Mouse (Mus musculus) macrophage (primary cell): ENCODE measurements around the gene Eng. TPM values are rescaled to one million over a fixed set of nuclear protein-coding genes. Genes with fewer than 3 reads are reported as not detected.

Source experiments
- H3K27ac ChIP-seq: fragments of 350-480 bp; formaldehyde crosslinking; 2 replicates; pipeline ENCODE4 v1.9.0; 2021
- H3K36me3 ChIP-seq: fragments of 350-480 bp; formaldehyde crosslinking; 2 replicates; pipeline ENCODE4 v1.9.0; 2021; ENCODE audit errors: inconsistent target
- H3K4me3 ChIP-seq: fragments of 350-480 bp; formaldehyde crosslinking; 2 replicates; pipeline ENCODE4 v1.9.0; 2021; ENCODE audit errors: inconsistent target
- H3K79me2 ChIP-seq: fragments of 350-480 bp; formaldehyde crosslinking; 2 replicates; pipeline ENCODE4 v1.9.0; 2021; ENCODE audit errors: inconsistent target
- WGBS: methylation state at CpG from one replicate; pipeline ENCODE4 v1.1.7; 2026; ENCODE audit warnings: inconsistent platforms; ENCODE audit not compliant: missing documents; 5-methylcytosine and 5-hydroxymethylcytosine counted together
- polyA plus RNA-seq: library from polyadenylated mRNA; stranded (reverse); fragments of 250-400 nt; gene quantifications from 3 replicates; pipeline ENCODE4 v1.2.4, GENCODE M21; 2018; ENCODE audit warnings: inconsistent platforms

Eng gene
- polyA plus RNA-seq, 1 experiment from 2014 or later, result 26.4 TPM

GRCm38 (mm10) chr2:32628044-32628550, 18.3 kb upstream of the Eng start:
- Histone ChIP-seq H3K4me3 (no peak overlapping the region), H3K27ac (no peak overlapping the region), H3K36me3 (no peaks in the 10 kb centered on the region), H3K79me2 (no peaks in the 10 kb centered on the region)
- 89% methylated on average over 4 of the region's 4 CpGs for WGBS

GRCm38 (mm10) chr2:32628729-32629128, 17.7 kb upstream of the Eng start:
- 94% methylated on average over 3 of the region's 5 CpGs for whole genome bisulfite sequencing
- Histone ChIP-seq H3K4me3 (no peak overlapping the region), H3K36me3 (no peaks in the 10 kb centered on the region), H3K79me2 (no peaks in the 10 kb centered on the region), H3K27ac (no peak overlapping the region)

GRCm38 (mm10) chr2:32629276-32629976, 17.0 kb upstream of the Eng start:
- Histone ChIP-seq H3K79me2 (no peaks in the 10 kb centered on the region), H3K36me3 (no peaks in the 10 kb centered on the region), H3K4me3 (no peak overlapping the region), H3K27ac (no peak overlapping the region)
- 68% methylated on average over 9 of the region's 9 CpGs for WGBS

GRCm38 (mm10) chr2:32630036-32630435, 16.4 kb upstream of the Eng start:
- no peak overlapping the region for H3K4me3 ChIP-seq
- H3K36me3 ChIP-seq, result no peaks in the 10 kb centered on the region
- 97% methylated on average over 8 of the region's 9 CpGs for WGBS
- no peak overlapping the region for H3K27ac ChIP-seq
- H3K79me2 ChIP-seq, result no peaks in the 10 kb centered on the region

- 89% methylated on average over 10 of the region's 10 CpGs for WGBS
- H3K79me2 ChIP-seq, result no peaks in the 10 kb centered on the region
Measured at GRCm38 (mm10) chr2:32631046-32631445, 15.3 kb upstream of the Eng start.

DNA sequence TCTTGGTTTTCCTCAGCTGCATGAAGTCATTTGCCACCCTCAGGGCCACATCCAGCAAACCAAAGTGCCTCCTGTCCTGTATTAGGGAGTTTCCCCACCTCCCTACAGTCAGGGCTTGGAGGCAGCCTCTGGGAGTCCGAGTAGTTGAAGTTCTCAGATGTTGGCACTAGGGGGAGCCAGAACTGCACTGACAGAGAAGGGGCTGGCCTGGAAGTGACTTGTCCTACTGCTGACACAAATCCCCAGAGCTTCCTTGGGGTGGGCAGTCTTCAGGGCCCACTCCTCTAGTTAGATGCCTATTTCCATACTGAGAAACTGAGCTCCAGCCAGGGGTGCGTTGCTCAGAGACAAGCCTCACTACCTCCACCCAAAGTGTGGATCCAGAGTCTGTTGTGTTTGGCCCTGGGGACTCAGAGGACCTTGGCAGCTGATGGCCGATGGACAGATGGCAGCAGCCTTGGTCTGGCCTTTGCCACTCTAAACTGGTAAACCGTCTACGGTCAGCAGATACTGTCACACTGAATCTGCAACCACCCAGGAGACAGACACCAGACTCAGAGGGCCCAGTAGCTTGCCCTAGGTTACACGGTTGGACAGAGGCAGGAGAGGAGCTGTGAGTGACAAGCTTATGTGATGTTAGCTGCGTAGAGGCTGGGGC, 14.5 kb upstream of the Eng start:
- H3K79me2 ChIP-seq, result no peaks in the 10 kb centered on the region
- no peak overlapping the region for H3K4me3 ChIP-seq
- no peaks in the 10 kb centered on the region for H3K36me3 ChIP-seq
- WGBS, result 46% methylated on average over 7 of the region's 7 CpGs
- H3K27ac ChIP-seq, result no peak overlapping the region

More at GRCm38 (mm10) chr2:32631046-32631445, 15.3 kb upstream of the Eng start:
- H3K27ac ChIP-seq, result no peak overlapping the region
- no peak overlapping the region for H3K4me3 ChIP-seq
- H3K36me3 ChIP-seq, result no peaks in the 10 kb centered on the region

- no peak overlapping the region for H3K4me3 ChIP-seq
- WGBS, result 84% methylated on average over 5 of the region's 5 CpGs
Measured at GRCm38 (mm10) chr2:32633660-32634059, 12.7 kb upstream of the Eng start.

DNA sequence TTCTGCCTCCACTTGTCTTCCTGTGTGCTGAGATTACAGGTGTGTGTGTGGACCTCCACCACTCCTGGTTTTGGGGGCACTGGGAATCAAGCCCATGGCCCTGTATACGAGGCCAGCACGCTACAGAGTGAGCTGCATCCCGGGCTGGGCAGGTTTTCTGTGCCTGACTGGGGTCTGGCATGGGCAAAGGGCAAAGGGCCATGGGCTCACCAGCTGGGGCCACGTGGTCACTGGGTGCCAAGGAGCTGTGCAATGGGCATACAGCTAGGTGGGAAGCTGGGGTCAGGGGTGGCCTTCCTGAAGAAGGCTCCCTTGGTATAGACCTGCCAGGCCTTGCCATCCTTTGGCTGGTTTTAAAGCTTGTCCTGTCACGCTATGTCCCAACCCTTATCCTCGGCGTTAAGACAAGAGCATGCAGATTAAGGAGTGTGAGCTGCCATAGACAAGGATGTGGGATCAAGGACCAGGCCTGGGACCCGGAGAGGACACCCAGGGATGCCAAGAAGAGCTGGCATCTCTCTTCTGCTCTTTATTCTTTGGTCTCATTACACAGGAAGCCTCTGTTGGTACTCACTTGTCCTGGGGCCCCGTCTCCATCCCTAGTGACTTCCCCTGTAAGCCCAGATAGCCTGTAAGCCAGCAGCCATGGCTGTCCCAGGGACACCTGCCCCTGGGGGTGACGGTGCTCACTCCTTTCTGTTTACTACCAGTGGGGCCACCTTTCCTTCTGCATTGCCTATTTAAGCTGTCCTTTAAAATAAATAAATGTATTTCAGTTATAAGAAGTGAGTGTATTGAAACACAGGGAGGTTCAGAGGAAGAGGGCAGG, 11.9 kb upstream of the Eng start:
- Histone ChIP-seq H3K36me3 (no peaks in the 10 kb centered on the region), H3K4me3 (no peak overlapping the region), H3K27ac (no peak overlapping the region), H3K79me2 (no peaks in the 10 kb centered on the region)
- whole genome bisulfite sequencing, result 86% methylated on average over 10 of the region's 10 CpGs

More at GRCm38 (mm10) chr2:32633660-32634059, 12.7 kb upstream of the Eng start:
- Histone ChIP-seq H3K36me3 (no peaks in the 10 kb centered on the region), H3K27ac (no peak overlapping the region), H3K79me2 (no peaks in the 10 kb centered on the region)

- no peak overlapping the region for H3K27ac ChIP-seq
- no peaks in the 10 kb centered on the region for H3K79me2 ChIP-seq
- 84% methylated on average over 7 of the region's 7 CpGs for WGBS
- H3K36me3 ChIP-seq, result no peaks in the 10 kb centered on the region
- H3K4me3 ChIP-seq, result no peak overlapping the region
Measured at GRCm38 (mm10) chr2:32636617-32637016, 9.8 kb upstream of the Eng start.

- Histone ChIP-seq H3K27ac (no peak overlapping the region), H3K36me3 (no peaks in the 10 kb centered on the region), H3K79me2 (no peaks in the 10 kb centered on the region), H3K4me3 (no peak overlapping the region)
- 32% methylated on average over 11 of the region's 11 CpGs for WGBS
Measured at GRCm38 (mm10) chr2:32637778-32638281, 8.6 kb upstream of the Eng start.

- Histone ChIP-seq H3K4me3 (no peak overlapping the region), H3K36me3 (no peaks in the 10 kb centered on the region), H3K79me2 (no peaks in the 10 kb centered on the region), H3K27ac (no peak overlapping the region)
- 75% methylated on average over 1 of the region's 1 CpGs for WGBS
Measured at GRCm38 (mm10) chr2:32639632-32640031, 6.8 kb upstream of the Eng start.

DNA sequence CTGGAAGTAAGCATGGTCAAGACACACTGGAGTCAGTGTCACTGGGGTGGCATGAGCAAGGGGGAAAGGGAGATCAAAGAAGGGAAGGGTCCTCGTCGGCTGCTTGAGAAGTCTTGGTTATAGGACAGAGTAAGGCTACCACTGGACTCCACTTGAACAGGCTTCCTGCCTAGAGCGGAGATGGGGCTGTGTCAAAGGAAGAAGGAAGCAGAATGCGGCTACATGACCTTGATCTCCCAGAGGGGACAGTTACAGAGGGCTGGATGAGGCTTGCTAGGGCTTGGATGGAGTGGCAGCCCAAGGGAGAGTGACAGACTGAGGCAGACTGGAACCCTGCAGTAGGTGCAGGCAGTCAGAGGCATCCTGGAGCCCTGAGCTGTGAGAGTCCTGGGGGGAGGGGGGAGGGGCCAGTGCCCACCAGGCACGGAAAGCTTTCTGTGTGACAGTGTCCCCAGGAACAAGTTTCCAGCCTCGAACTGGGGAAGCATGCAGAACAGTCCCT, 5.8 kb upstream of the Eng start:
- Histone ChIP-seq H3K36me3 (no peaks in the 10 kb centered on the region), H3K27ac (no peak overlapping the region), H3K4me3 (no peak overlapping the region), H3K79me2 (no peaks in the 10 kb centered on the region)
- 68% methylated on average over 6 of the region's 6 CpGs for WGBS

GRCm38 (mm10) chr2:32641810-32642209, 4.6 kb upstream of the Eng start:
- Histone ChIP-seq H3K27ac (no peak overlapping the region), H3K36me3 (no peaks in the 10 kb centered on the region), H3K79me2 (no peaks in the 10 kb centered on the region), H3K4me3 (no peak overlapping the region)
- WGBS, result 83% methylated on average over 5 of the region's 5 CpGs

DNA sequence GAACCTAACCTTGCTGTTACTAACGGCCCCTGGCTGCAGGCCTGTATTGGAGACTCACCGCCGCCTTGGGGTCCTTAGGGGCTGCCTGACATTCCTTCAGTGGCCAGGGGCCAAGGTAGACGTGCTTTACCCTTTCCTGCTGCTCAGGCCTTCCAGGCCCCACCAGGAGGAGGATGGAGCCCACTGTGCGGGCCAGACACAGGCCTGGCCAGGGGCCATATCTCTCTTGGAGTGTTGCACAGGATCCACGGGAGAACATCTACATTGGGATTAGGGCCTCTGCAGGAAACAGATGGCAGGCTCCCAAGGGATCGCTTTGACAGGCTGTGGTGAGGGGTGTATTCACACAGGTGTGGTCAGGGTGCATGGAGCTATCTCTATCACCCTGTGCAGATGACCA, 3.6 kb upstream of the Eng start:
- Histone ChIP-seq H3K27ac (no peak overlapping the region), H3K79me2 (peaks cover 1% of the 10 kb centered on the region; the same call in 1 of the 2 replicates), H3K36me3 (no peaks in the 10 kb centered on the region), H3K4me3 (no peak overlapping the region)
- 96% methylated on average over 7 of the region's 7 CpGs for WGBS
